In genomic region chr10:61714771-61715461, GRCm38 (mm10) we compare ENCODE assay signal across 8 mouse cellular contexts. TPM values are rescaled to one million over a fixed set of nuclear protein-coding genes. Genes with fewer than 3 reads are reported as not detected.
DNase-seq lines count a peak whose midpoint lies in the region; ATAC-seq and TF ChIP-seq lines count a peak whose summit lies in the region.

Gene Aifm2, plus strand, starts transcription at chr10:61715263.

- no peak for TF ChIP-seq CTCF in layer of hippocampus, adult 2 months (conservative IDR thresholded peaks at IDR 0.05)

- no peaks in the 10 kb centered on the region for H3K9me3 ChIP-seq in liver, embryonic 16.5 days (replicated peaks; ENCODE audit: control insufficient read depth, low read length)
- H3K9me3 ChIP-seq in neural tube, embryonic 13.5 days: no peaks in the 10 kb centered on the region

- no peak for DNase-seq in layer of hippocampus, adult 2 months (ENCODE audit: low spot score in 2 of 2)
- DNase-seq in layer of hippocampus, adult 9-10 months (ENCODE audit: low spot score): no peak
- DNase-seq in cerebellum, postnatal 14 days: peak; percentile 34 to 44
- peak; percentile 80 for DNase-seq in gastrocnemius, postnatal 14 days
- DNase-seq in induced T-regulatory cell, adult 2 months (ENCODE audit: low read depth): peak; percentile 61
- peak; percentile 59 for DNase-seq in urinary bladder, adult 2 months (ENCODE audit: low spot score)

- H3K9ac ChIP-seq in liver, embryonic 16.5 days (ENCODE audit: low read depth, low read length): peak within 1 kb of the TSS; percentile 60
- peak within 1 kb of the TSS; percentile 71 for H3K9ac ChIP-seq in neural tube, embryonic 13.5 days

- peak within 1 kb of the TSS; percentile 67; the same call in 1 of the 2 replicates for H3K27ac ChIP-seq in layer of hippocampus, adult 2 months
- no peak within 1 kb of the TSS for H3K27ac ChIP-seq in liver, embryonic 16.5 days (ENCODE audit: low read length)
- H3K27ac ChIP-seq in neural tube, embryonic 13.5 days (replicated peaks): no peak within 1 kb of the TSS

- H3K27me3 ChIP-seq in liver, embryonic 16.5 days (ENCODE audit: control insufficient read depth, insufficient read depth, low read depth, low read length): no peaks in the 10 kb centered on the region
- peaks cover 19% of the 10 kb centered on the region; the same call in 1 of the 2 replicates for H3K27me3 ChIP-seq in neural tube, embryonic 13.5 days

- intact Hi-C loops in gastrocnemius, postnatal 14 days (cut with DNase I; ENCODE audit: low total_unique reads): no loop called here

- WGBS in liver, embryonic 16.5 days (ENCODE audit: insufficient replicate concordance): 14% methylated on average over 33 of the region's 36 CpGs
- 10% methylated on average over 36 of the region's 36 CpGs for WGBS in neural tube, embryonic 13.5 days

- peak within 1 kb of the TSS; percentile 86 for H3K4me2 ChIP-seq in liver, embryonic 16.5 days (ENCODE audit: low read depth, low read length)
- H3K4me2 ChIP-seq in neural tube, embryonic 13.5 days: peak within 1 kb of the TSS; percentile 84

- peaks cover 11% of the 10 kb centered on the region for H3K4me1 ChIP-seq in liver, embryonic 16.5 days (ENCODE audit: control insufficient read depth, low read depth, low read length)
- peaks cover 11% of the 10 kb centered on the region for H3K4me1 ChIP-seq in neural tube, embryonic 13.5 days (replicated peaks)

- peak within 1 kb of the TSS; percentile 66 for H3K4me3 ChIP-seq in layer of hippocampus, adult 2 months
- peak within 1 kb of the TSS; percentile 65 for H3K4me3 ChIP-seq in liver, embryonic 16.5 days (ENCODE audit: low read depth, low read length)
- H3K4me3 ChIP-seq in neural tube, embryonic 13.5 days: peak within 1 kb of the TSS; percentile 51

- ATAC-seq in liver, embryonic 16.5 days (ENCODE audit: low read depth): peak; percentile 92
- ATAC-seq in neural tube, embryonic 13.5 days (ENCODE audit: low read depth): peak; percentile 89

- no peaks in the 10 kb centered on the region for H3K36me3 ChIP-seq in liver, embryonic 16.5 days (ENCODE audit: control insufficient read depth, insufficient read depth)
- no peaks in the 10 kb centered on the region for H3K36me3 ChIP-seq in neural tube, embryonic 13.5 days

RNA-seq across cellular contexts. Expression of gene Aifm2, which starts in this region (rescaled TPM):
- 1 to 10 TPM; 7.1 to 7.8 TPM for total RNA-seq in layer of hippocampus, adult 2 months (2021)
- 10 to 100 TPM; 11.5 to 12.9 TPM for total RNA-seq in gastrocnemius, postnatal 14 days (2021)
- polyA plus RNA-seq in liver, embryonic 16.5 days (2015; fragmentation: Nextera tagmentation; extraction: Ambion mirVana): 5.6 and 6.0 TPM in 2 replicates
- polyA plus RNA-seq in neural tube, embryonic 13.5 days (2015; fragmentation: Nextera tagmentation; extraction: Ambion mirVana): 10.7 and 14.1 TPM in 2 replicates
- polyA plus RNA-seq in urinary bladder, adult 2 months (2012; rRNA removed): 188 and 194 TPM in 2 replicates

Comparison
In these comparisons a context has a peak if more than half of its experiments do, and no peak if none do; other contexts are left out.
1. RNA of gene Aifm2 (polyA plus RNA-seq): 188 to 194 TPM in urinary bladder, adult 2 months; 10.7 to 14.1 TPM in neural tube, embryonic 13.5 days and 5.6 to 6.0 TPM in liver, embryonic 16.5 days; every median in the first group is over 10 times any median in the second.
2. DNase-seq: peak in cerebellum, postnatal 14 days (2 of 2), gastrocnemius, postnatal 14 days (single experiment), induced T-regulatory cell, adult 2 months (single experiment) and urinary bladder, adult 2 months (single experiment); none in layer of hippocampus, adult 2 months (0 of 2) and layer of hippocampus, adult 9-10 months (single experiment).
3. Peak in every context shown above with its lines, with median percentiles within 50 percentile points of each other: H3K4me3 ChIP-seq.